Mouse (Mus musculus) adrenal gland, adult 8-10 months (tissue): ENCODE data around the gene Sec22c. TPM values are rescaled to one million over a fixed set of nuclear protein-coding genes. Genes with fewer than 3 reads are reported as not detected.

ENCODE experiments used
- DNase-seq: peaks from one replicate; pipeline ENCODE4 v3.0.0; 2022
- total RNA-seq, 4 experiments: library from RNA; stranded (reverse); gene quantifications; 2 replicates each; pipeline ENCODE4 v1.2.4; 2022

Sec22c gene
- total RNA-seq, 4 experiments from 2014 or later = 6.4 to 8.3 (median 7.2) TPM

GRCm38 (mm10) chr9:121690734-121691133, 14.6 kb downstream of the Sec22c start:
- no peak for DNase-seq

DNA sequence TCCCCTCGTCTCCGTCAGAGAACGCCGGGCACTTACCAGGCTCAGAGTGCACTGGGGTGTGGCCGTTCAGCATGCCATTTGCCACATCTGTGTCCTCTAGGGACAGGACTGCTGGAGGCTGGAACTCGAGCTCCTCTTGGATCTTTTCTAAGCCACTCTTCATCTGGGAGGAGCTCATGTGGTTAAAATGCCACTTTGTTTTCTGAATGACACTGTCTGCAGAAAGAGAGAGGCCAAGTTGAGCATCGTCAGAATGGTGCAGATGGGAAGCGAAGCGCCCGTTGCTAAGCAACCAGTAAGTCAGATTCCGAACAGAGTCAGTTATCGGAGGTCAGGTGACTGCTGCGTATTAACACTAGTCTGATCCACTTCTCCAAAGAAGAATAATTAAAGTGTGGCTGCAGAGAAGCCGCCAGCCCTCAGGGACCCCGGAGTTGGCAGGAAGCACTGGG, 15.1 kb downstream of the Sec22c start:
- no peak for DNase-seq

DNA sequence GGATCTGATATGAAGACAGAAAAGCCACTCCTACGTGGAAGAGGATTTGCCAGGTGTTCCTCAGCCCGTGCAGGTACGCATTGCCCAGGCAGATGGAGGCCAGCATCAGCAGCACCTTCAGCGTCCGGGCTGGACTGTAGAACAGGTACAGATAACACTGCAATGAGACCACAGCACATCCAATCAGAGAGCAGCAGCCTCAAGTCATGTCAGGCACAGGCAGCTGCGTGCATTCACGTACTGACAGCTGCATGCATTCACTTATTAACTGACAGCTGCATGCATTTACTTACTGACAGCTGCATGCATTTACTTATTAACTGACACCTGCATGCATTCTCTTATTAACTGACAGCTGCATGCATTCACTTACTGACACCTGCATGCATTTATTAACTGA, 20.6 kb downstream of the Sec22c start:
- no peak for DNase-seq

DNA sequence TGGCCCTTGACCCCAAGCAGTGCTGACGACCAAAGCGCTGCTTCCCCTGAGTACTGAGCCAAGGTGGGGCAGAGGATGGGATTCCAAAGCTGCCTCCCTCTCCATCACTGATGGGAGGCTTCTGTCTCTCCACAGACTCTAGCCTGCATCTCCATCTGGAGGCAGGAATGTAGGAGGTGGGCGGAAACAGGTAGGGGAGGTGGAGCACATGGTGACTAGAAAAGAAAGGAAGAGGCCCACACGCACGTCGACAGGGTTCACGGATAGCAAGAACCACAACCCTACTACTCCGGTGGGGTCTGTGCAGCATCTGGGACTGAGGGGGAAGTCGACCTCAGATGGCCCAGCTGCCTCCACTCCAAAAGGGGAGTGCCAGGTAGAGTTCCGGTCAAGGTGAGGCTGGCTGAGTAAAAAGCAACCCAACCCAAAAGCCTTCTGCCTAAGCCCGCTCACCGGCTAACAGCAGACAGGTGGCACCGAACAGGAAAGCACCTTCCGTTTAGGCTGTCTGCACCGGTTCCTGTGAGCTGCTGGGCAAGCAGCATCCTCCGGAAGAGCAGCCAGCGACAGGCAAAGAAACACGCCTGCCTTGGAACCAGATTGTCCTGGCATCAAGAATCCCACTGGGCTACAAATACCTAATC, 23.1 kb downstream of the Sec22c start:
- DNase-seq = no peak

- no peak for DNase-seq
Measured at GRCm38 (mm10) chr9:121681191-121681590, 24.1 kb downstream of the Sec22c start.

DNA sequence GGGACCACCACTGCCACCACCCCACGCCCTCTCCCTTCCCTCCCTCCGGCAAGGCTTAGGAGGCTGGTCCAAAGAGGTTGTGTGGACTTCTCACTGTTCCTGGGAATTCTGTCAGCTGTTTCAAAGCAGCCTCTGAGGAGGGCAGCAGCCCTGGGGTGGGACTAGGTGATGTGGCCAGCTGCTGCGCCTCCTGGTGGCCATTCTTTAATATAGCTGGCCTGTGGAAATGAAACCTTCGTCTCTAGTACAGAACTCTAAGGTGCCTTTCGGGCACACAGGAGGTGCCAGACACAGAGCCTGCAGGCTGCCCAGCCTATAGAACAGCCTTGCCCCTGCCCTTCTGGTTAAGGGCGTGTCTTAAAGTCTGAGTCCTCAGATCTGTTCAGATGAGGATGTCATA, 25.7 kb downstream of the Sec22c start:
- no peak for DNase-seq

DNA sequence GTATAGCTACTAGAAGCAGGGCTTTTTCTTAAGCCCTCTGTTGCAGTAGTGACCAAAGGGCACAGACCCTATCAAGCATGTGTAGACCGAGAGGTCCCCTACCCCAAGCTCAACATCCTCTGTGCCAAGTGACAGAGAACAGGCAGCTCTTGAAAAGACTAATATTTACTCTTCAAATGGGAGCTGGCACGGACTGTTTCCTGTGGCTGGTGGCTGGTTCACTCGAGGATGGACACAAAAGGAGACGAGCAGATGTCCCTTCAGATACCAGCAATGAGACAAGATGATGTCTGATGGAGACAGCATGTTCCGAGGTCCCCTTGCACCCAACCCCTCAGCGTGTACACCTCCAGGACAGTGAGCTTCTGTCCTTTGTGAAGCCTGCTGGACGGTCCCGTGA, 27.8 kb downstream of the Sec22c start:
- DNase-seq = no peak

DNA sequence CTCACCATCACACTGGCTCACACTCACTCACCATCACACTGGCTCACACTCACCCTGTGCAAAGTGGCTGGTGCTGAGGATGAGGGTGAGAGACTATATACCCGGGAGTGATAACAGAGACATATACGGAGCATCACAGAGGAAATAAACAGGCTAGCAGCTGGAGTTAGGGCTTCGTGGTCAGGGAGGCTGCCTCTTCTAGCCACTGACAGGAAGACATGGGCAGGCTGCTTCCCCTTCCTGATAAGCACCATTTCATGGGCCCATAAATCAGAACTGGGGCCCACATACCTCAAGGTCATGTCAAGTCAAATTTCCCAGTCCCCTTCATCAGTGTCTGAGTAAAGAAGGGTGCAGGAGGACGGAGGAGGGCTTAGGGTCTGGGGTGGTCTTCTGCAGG, 28.2 kb downstream of the Sec22c start:
- DNase-seq = no peak

DNA sequence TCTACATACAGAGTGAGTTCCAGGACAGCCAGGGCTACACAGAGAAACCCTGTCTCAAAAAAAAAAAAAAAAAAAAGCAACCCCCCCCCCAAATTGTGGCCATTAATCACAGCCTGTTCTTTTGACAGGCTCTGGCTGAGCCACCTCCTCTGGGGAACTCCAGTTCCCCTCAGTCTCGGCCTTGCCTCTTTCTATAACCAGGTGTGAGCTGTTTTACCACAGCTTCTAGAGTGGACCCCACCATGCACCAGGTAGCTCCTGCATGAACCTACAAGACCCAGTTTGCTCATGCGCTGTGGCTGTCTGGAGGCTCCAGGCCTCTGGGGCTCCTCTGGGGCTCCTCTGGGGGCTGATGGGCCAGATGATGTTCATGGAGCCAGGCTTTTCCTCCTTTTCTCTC, 29.7 kb downstream of the Sec22c start:
- DNase-seq = no peak

GRCm38 (mm10) chr9:121675011-121675410, 30.3 kb downstream of the Sec22c start:
- DNase-seq = no peak

GRCm38 (mm10) chr9:121673716-121674115, 31.6 kb downstream of the Sec22c start:
- DNase-seq = no peak

GRCm38 (mm10) chr9:121672311-121672710, 33.0 kb downstream of the Sec22c start:
- DNase-seq = no peak

DNA sequence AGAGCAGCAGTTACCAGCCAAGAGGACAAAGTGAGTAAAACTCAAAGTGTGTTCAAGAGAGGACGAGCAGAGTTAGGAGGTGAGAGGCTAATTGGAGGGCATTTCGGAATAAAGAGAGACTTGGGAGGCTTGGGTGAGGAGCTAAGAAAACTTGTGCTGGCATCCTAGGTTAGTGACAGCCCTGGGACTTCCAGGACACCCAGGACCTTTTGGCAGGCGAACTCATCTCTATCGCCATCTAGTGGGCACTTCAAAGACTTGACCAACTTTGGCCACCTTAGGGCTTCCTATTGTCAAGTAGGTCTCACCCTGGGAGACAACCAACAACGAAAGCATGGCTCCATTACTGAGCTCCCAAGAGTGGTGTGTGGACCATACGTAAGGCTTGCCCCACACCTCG, 34.0 kb downstream of the Sec22c start:
- peak; percentile 19 for DNase-seq

DNA sequence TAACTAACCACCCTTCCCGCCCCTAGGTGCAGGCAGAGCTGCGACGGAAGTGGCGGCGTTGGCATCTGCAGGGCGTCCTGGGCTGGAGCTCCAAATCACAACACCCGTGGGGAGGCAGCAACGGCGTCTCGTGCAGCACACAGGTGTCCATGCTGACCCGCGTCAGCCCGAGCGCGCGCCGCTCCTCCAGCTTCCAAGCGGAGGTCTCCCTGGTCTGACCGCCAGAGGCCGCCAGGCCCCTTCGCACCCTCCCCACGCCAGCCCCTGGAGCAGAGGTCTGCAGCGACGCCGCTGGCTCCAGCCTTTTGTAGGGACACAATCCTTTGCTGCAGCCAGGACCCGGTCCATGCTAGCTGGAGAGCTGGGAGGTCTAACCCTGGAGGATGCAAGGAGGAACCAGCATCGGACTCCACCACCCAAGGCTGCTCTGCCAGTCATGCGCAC, 35.9 kb downstream of the Sec22c start:
- peak; percentile 12 for DNase-seq

DNA sequence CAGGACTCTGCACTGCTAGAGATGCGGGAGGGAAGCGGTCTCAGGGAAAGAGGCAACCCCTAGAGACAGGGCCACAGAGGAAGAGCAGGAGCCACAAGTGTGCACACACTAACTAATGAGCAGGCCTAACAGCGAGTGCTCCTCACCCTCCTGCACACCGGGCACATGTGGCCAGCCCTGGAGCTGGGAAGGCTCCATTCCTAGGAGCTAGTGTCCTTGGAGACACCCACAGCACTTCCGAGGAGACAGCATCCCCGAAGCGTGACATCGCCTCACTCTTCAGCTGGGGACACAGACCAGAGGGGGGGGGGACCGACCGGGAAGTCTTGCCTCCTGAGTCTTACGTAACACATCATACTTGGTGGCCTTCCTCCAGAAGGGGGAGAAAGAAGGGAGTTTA, 37.5 kb downstream of the Sec22c start:
- no peak for DNase-seq

DNA sequence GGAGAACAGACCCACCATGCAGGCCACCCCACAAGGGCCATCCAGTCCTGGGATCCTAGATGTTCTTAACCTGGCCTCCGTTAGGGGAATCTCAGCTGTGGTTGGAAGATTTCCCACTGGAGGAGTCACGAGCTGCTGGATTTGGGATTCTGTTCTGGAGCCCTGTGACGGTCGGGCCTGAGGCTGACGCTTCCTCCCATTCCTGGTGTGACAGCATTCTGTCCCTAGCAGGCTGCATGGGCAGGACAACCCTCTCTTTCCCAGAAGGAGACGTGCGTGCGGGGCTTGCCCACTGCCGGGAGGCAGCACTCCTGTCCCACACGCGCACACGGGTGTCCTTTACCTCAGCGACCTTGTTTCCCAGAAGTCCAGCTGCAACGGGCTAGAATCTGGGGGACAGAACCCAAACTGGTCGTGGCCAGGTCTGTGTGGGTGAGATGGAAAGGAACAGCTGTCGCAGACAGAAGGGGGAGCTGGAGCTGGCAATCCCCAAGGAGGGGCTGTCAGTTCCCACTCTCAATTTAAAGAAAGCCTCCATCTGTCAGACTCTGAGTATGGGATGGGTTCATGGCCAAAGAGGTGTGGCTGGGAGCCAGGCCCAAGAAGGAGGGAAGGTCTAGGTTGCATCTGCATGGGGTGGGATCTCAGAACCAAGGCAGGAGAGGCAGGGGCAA, 38.2 kb downstream of the Sec22c start:
- DNase-seq = no peak

- DNase-seq = no peak
Measured at GRCm38 (mm10) chr9:121664104-121664503, 41.2 kb downstream of the Sec22c start.

GRCm38 (mm10) chr9:121663467-121663866, 41.8 kb downstream of the Sec22c start:
- DNase-seq = no peak

DNA sequence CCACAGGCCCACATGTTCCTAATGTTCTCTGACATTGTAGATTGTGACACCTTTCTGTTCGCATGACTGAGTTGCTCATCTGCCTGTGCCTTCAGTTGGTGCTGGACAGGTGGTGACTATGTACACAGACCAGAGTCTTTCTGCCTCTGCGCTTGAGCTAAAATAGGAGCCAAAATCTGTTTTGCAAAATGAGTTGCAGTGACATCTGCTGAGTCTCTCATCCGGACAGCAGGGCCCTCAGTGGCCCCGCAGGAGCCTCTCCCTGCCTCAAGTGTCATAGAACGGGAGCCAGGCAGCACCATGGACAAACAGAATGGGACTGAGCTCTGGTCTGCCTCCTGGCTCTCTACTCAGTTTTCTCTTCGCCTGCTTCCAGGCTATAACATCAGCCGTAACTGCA, 45.5 kb downstream of the Sec22c start:
- DNase-seq = no peak

- no peak for DNase-seq
Measured at GRCm38 (mm10) chr9:121658248-121658647, 47.0 kb downstream of the Sec22c start.

DNA sequence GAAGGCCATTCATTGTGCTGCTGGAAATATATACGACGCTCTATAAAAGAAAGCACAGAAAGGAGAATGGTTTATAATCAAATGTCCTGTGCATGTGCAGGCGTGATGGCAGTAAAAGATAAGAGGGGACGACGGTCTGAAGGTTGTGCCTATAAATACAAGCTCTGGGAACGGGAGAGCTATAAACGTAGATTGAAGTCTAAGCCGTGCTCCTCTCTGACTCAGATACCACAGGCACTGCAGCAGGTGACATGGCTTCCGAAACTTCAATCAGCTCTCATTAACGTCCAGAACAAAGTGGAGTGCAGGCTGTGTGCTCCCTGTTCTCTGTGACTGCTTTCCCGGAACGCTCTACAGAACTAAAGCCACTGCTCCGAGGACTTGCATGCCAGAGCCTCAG, 48.1 kb downstream of the Sec22c start:
- DNase-seq = no peak

DNA sequence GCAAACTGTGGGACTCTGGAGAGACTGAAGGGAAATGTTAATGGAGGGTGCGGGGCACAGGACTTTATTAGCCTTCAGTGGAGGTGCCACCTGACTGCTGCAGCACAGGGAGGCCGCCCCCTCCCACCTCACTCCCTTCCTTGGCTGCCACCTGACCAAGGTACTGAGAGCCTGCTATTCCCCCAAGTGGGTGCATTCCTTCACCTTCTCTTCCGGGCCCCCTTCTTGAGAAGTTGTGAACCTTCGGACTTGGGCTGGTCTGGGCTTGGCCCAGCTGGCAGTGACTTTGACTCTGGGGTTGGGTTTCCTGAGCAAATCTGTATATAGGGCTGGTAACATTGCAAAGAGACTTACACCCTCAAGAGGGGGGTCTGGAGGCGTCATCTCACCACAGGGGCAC, 49.0 kb downstream of the Sec22c start:
- no peak for DNase-seq

DNA sequence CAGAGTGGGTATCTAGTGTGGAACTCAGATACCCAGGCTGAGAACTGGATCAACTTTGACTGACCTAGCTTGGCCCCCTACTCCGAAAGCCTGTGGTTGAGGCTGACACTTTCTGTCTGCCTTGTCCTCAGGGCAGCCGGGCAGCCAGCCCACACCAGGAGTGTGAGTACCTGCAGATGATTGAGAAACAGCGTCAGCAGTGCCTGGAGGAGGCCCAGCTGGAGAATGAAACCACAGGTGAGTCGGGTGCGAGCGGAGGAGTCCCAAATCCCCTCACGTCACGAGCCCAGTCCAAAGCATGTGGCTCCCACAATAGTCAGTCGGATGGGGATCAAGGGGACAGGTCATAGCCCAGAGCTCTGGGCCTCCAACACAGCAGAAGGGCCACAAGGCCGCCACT, 51.6 kb downstream of the Sec22c start:
- DNase-seq = no peak

DNA sequence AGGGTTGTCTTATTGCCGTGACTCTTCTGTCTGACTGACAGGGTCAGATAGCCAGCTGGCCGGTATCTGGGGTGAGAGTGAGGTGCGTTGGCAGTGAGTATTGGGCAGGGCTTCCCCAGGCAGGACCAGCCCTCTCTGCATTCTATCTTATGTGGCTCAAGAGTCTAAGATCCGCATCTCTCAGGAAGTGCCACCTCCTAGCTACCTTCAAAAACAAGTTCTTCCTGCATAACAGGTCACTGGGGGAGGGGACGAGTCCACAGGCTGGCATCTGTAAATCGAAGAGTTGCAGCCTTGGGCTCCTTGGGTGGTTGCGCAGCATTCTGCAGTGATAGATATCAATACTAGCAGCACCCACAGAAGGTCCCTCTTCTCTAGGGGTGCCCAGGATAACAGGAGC, 58.3 kb downstream of the Sec22c start:
- no peak for DNase-seq
